Mouse (Mus musculus): Measurements from ENCODE around the gene H2-Q2. TPM values are rescaled to one million over a fixed set of nuclear protein-coding genes. Genes with fewer than 3 reads are reported as not detected.
A peak's percentile ranks its signal among the peaks of the same experiment; 100 is the strongest.
"Not testable (repeated sequence)": the region's sequence is repeated elsewhere in the genome, so short reads cannot be mapped to it uniquely, and the experiment has no call there.

Gene H2-Q2
- total RNA-seq, 2 experiments from 2014 or later, result 0.59 to 0.93 TPM

DNA sequence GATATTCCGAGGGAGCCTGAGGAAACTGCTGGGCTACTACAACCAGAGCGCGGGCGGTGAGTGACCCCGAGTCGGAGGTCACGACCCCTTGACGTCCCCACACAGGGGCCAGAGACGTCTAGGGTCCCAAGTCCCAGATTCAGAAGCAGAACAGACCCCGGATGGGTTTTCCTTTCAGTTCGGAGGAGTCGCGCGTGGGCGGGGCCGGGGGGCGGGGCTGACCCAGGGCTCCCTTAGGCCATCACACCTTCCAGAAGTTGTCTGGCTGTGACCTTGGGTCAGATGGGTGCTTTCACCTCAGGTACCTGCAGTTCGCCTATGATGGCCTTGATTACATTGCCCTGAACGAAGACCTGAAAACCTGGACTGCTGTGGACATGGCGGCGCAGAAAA, 17.4 kb downstream of the H2-Q2 start:
- no peak for DNase-seq (ENCODE audit: low spot score in 2 of 2)

DNA sequence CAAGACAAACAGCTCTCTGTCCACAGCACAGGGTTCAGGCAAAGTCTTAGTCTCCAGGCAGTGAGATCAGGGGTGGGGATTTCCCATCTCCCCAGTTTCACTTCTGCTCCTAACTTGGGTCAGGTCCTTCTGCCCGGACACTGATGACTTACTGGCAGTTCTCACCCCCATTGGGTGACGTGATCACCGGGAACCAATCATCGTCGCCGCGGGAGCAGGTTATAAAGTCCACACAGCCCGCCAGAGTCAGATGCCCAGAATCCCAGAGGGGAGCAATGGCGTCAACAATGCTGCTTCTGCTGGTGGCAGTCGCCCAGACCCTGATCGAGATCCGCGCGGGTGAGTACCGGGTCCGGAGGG, 37.3 kb downstream of the H2-Q2 start, which contains the start of gene H2-Q4:
TSS of gene H2-Q4 (plus strand) at position 249 of the 360 bp plus-strand sequence.
- DNase-seq (ENCODE audit: low spot score in 2 of 2), result peak; percentile 74 to 78

DNA sequence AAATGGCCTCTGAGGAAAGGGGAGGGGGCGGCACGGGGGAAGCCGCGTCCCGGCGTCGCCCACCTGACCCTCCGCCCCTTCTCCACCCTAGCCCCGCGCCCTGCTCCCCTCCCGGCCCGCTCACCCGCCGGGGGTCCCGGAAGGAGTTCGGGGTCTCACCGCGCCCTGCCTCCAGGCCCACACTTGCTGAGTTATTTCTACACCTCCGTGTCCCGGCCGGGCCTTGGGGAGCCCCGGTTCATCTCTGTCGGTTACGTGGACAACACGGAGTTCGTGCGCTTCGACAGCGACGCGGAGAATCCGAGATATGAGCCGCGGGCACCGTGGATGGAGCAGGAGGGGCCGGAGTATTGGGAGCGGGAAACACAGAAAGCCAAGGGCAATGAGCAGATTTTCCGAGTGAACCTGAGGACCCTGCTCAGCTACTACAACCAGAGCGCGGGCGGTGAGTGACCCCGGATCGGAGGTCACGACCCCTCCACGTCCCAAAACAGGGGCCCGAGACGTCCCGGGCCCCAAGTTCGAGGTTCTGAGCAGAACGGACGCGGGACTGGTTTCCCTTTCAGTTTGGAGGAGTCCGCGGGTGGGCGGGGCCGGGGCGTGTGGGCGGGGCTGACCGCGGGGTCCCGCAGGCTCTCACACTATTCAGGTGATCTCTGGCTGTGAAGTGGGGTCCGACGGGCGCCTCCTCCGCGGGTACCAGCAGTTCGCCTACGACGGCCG, 37.8 kb downstream of the H2-Q2 start:
- DNase-seq (ENCODE audit: low spot score in 2 of 2), result peak in 1 of 2 experiments; percentile 31

DNA sequence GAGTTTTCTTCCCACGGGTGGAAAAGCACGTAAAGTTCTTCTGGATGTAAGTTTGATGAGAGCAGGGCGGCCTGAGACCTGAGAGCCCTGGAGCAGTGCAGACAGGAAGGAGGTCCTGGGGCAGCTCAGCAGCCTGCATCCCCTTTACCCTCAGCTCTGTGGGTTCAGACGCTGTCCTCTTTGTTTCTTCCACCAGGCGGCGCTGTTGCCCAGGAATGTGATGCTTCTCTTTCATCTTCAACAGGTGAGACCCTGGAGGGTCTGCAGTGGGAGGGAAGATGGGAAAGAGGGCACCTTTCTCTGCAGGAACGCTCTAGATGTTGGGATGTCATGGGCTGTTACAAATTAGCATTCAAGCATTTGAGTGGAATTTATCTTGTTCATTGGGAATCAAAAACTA, 47.8 kb downstream of the H2-Q2 start:
- not testable (repeated sequence) for DNase-seq (ENCODE audit: low spot score in 2 of 2)

- not testable (repeated sequence) for DNase-seq (ENCODE audit: low spot score in 2 of 2)
Observed at GRCm38 (mm10) chr17:35392671-35393070, 50.6 kb downstream of the H2-Q2 start.

- DNase-seq (ENCODE audit: low spot score in 2 of 2), result not testable (repeated sequence)
Observed at GRCm38 (mm10) chr17:35393864-35394800, 52.1 kb downstream of the H2-Q2 start.

Other genes with a start within 250 kb of the H2-Q2 start
- not detected for gene Ly6g5c, start 234.0 kb upstream of the H2-Q2 start, total RNA-seq (2021)
- gene Ly6g5b, start 226.8 kb upstream of the H2-Q2 start, total RNA-seq (2021), result 1 to 10 TPM in 1 of 2 experiments, under 1 TPM in 1; 0.44 to 1.2 TPM
- gene Gpank1, start 220.8 kb upstream of the H2-Q2 start, total RNA-seq (2021), result 1 to 10 TPM; 5.6 to 7.4 TPM
- 100 to 1,000 TPM; 174 to 185 TPM for gene Csnk2b, start 220.2 kb upstream of the H2-Q2 start, total RNA-seq (2021)
- gene D17H6S53E, start 215.9 kb upstream of the H2-Q2 start, total RNA-seq (2021), result 10 to 100 TPM; 20.0 to 21.0 TPM
- 1 to 10 TPM in 1 of 2 experiments, not detected in 1; 1.2 TPM for gene Apom, start 210.2 kb upstream of the H2-Q2 start, total RNA-seq (2021)
- 100 to 1,000 TPM; 265 to 276 TPM for gene Bag6, start 207.1 kb upstream of the H2-Q2 start, total RNA-seq (2021)
- gene Prrc2a, start 177.3 kb upstream of the H2-Q2 start, total RNA-seq (2021), result 100 to 1,000 TPM; 183 to 193 TPM
- 1 to 10 TPM; 6.0 to 6.3 TPM for gene Aif1, start 166.2 kb upstream of the H2-Q2 start, total RNA-seq (2021)
- 10 to 100 TPM in 1 of 2 experiments, 1 to 10 TPM in 1; 7.7 to 11.1 TPM for gene Lst1, start 153.8 kb upstream of the H2-Q2 start, total RNA-seq (2021)
- under 1 TPM; 0.74 to 0.78 TPM for gene Ltb, start 147.8 kb upstream of the H2-Q2 start, total RNA-seq (2021)
- 1 to 10 TPM; 1.1 to 1.7 TPM for gene Tnf, start 140.2 kb upstream of the H2-Q2 start, total RNA-seq (2021)
- under 1 TPM; 0.31 to 0.32 TPM for gene Lta, start 136.9 kb upstream of the H2-Q2 start, total RNA-seq (2021)
- under 1 TPM in 1 of 2 experiments, not detected in 1; 0.52 TPM for gene Gm16181, start 121.4 kb upstream of the H2-Q2 start, total RNA-seq (2021)
- 1 to 10 TPM; 2.7 to 3.2 TPM for gene Atp6v1g2, start 108.6 kb upstream of the H2-Q2 start, total RNA-seq (2021)
- gene Nfkbil1, start 106.5 kb upstream of the H2-Q2 start, total RNA-seq (2021), result 10 to 100 TPM; 13.9 to 15.8 TPM
- 100 to 1,000 TPM; 219 to 233 TPM for gene Ddx39b, start 100.5 kb upstream of the H2-Q2 start, total RNA-seq (2021)
- 10 to 100 TPM; 44.5 to 55.8 TPM for gene H2-D1, start 79.5 kb upstream of the H2-Q2 start, total RNA-seq (2021)
- under 1 TPM; 0.52 to 0.67 TPM for gene H2-Q1, start 21.8 kb upstream of the H2-Q2 start, total RNA-seq (2021)
- gene H2-Q4, start 37.4 kb downstream of the H2-Q2 start, total RNA-seq (2021), result 1 to 10 TPM; 5.2 to 6.2 TPM
- gene H2-Q6, start 82.6 kb downstream of the H2-Q2 start, total RNA-seq (2021), result under 1 TPM; 0.34 to 0.41 TPM
- gene H2-Q7, start 96.9 kb downstream of the H2-Q2 start, total RNA-seq (2021), result 1 to 10 TPM in 1 of 2 experiments, under 1 TPM in 1; 0.71 to 1.0 TPM
- gene H2-Q10, start 127.8 kb downstream of the H2-Q2 start, total RNA-seq (2021), result 1 to 10 TPM in 1 of 2 experiments, under 1 TPM in 1; 0.32 to 1.6 TPM
- under 1 TPM; 0.20 to 0.26 TPM for gene Pou5f1, start 163.8 kb downstream of the H2-Q2 start, total RNA-seq (2021)
- 10 to 100 TPM; 28.1 to 29.9 TPM for gene Tcf19, start 174.6 kb downstream of the H2-Q2 start, total RNA-seq (2021)
- 10 to 100 TPM; 13.8 to 15.0 TPM for gene Cchcr1, start 174.9 kb downstream of the H2-Q2 start, total RNA-seq (2021)
- not detected for gene Psors1c2, start 191.0 kb downstream of the H2-Q2 start, total RNA-seq (2021)
- gene Cdsn, start 209.9 kb downstream of the H2-Q2 start, total RNA-seq (2021), result under 1 TPM; 0.29 to 0.39 TPM
- gene 2300002M23Rik, start 225.2 kb downstream of the H2-Q2 start, total RNA-seq (2021), result not detected